Mouse (Mus musculus) intestine, embryonic 14.5 days (tissue): Measurements from ENCODE around the gene Ovca2. TPM values are rescaled to one million over a fixed set of nuclear protein-coding genes. Genes with fewer than 3 reads are reported as not detected.
A peak's percentile ranks its signal among the peaks of the same experiment; 100 is the strongest.
"Not testable (repeated sequence)": the region's sequence is repeated elsewhere in the genome, so short reads cannot be mapped to it uniquely, and the experiment has no call there.

Source experiments
- ATAC-seq: fragments of 200-750 bp; cut with Nextera tagmentation; replicated peaks from 2 replicates; pipeline ENCODE4 v1.8.0; 2017; ENCODE audit warnings: low read depth, moderate number of reproducible peaks, moderate TSS enrichment, moderate library complexity; ENCODE audit not compliant: low FRiP score, low TSS enrichment
- DNase-seq: peaks from one replicate; pipeline ENCODE4 v3.0.0-alpha.2; 2018; ENCODE audit warnings: low spot score
- H3K27ac ChIP-seq: fragments of 300-500 bp; sonication (generic); 2 replicates; pipeline ENCODE4 v1.5.1; 2014; ENCODE audit warnings: low read depth, mild to moderate bottlenecking, control low read depth
- H3K27me3 ChIP-seq: fragments of 300-500 bp; sonication (generic); replicated peaks from 2 replicates; pipeline ENCODE4 v1.6.1; 2014; ENCODE audit warnings: low read length, control low read depth; ENCODE audit not compliant: control insufficient read depth, insufficient read depth
- H3K36me3 ChIP-seq: fragments of 300-500 bp; sonication (generic); 2 replicates; pipeline ENCODE4 v1.6.1; 2014; ENCODE audit warnings: low read length, control low read depth; ENCODE audit not compliant: control insufficient read depth, insufficient read depth
- H3K4me1 ChIP-seq: fragments of 300-500 bp; sonication (generic); replicated peaks from 2 replicates; pipeline ENCODE4 v1.6.1; 2014; ENCODE audit warnings: low read length, control low read depth, mixed read lengths; ENCODE audit not compliant: control insufficient read depth, insufficient read depth
- H3K4me2 ChIP-seq: fragments of 300-500 bp; sonication (generic); 2 replicates; pipeline ENCODE4 v1.6.1; 2014; ENCODE audit warnings: low read length
- H3K4me3 ChIP-seq: fragments of 300-500 bp; sonication (generic); 2 replicates; pipeline ENCODE4 v1.5.1; 2014; ENCODE audit warnings: low read depth, low read length, control low read depth, mixed read lengths
- H3K9ac ChIP-seq: fragments of 300-500 bp; sonication (generic); 2 replicates; pipeline ENCODE4 v1.6.1; 2014; ENCODE audit warnings: mild to moderate bottlenecking, low read length
- H3K9me3 ChIP-seq: fragments of 300-500 bp; sonication (generic); 2 replicates; pipeline ENCODE4 v1.6.1; 2016; ENCODE audit warnings: low read length, control low read depth; ENCODE audit not compliant: control insufficient read depth
- WGBS: fragments of 180-500 bp; shearing (Covaris S2); extraction: QIAGEN DNeasy Blood & Tissue Kit; methylation state at CpG from one replicate; pipeline ENCODE4 v1.1.7; 2014; 5-methylcytosine and 5-hydroxymethylcytosine counted together
- polyA plus RNA-seq: library from polyadenylated mRNA; unstranded; fragments of >200 nt; fragmentation: Nextera tagmentation; extraction: Ambion mirVana; gene quantifications from 2 replicates; pipeline ENCODE4 v1.2.1, GENCODE M21; 2014

The Ovca2 gene
- polyA plus RNA-seq, 1 experiment from 2014 or later, result 29.9 TPM

DNA sequence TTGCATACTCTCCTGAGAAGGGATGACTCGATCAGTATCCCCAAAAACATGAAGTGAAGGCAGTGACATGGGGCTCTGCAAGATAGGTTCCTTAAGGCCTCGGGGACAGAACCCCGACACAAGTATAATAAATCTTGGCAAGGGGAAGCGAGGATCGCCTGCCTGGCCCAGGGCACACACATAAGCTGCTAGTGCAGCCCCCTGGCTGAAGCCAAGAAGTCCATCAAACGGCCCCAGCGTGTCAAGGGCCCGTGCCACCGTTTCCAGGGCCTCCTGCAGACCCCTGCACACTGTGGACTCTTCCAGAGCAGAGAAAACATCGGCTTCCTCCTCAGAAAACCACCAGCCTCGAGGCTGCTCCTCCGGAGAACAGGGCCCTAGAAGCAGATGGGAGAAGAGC lies 624 bp downstream of the Ovca2 start:
- peak overlapping the region; percentile 95 for H3K4me2 ChIP-seq

GRCm38 (mm10) chr11:75174574-75174973 lies 4.1 kb downstream of the Ovca2 start:
- Histone ChIP-seq H3K36me3 (peaks cover 15% of the 10 kb centered on the region), H3K4me1 (peaks cover 35% of the 10 kb centered on the region), H3K27me3 (peaks cover 33% of the 10 kb centered on the region)
- H3K4me2 ChIP-seq, H3K9ac ChIP-seq, ATAC-seq, H3K27ac ChIP-seq, H3K4me3 ChIP-seq, H3K9me3 ChIP-seq, DNase-seq: not testable (repeated sequence)
- 57% methylated on average over 6 of the region's 6 CpGs for WGBS

More for the DNA sequence above, 624 bp downstream of the Ovca2 start:
- 43% methylated on average over 12 of the region's 12 CpGs for WGBS
- Histone ChIP-seq H3K4me3 (peak overlapping the region; percentile 51), H3K9me3 (no peaks in the 10 kb centered on the region), H3K4me1 (peaks cover 21% of the 10 kb centered on the region), H3K27ac (peak overlapping the region; percentile 63; the same call in 1 of the 2 replicates), H3K9ac (peak overlapping the region; percentile 53), H3K27me3 (no peaks in the 10 kb centered on the region; the same call in 1 of the 2 replicates), H3K36me3 (peaks cover 43% of the 10 kb centered on the region)
- ATAC-seq (no peak), DNase-seq (no peak)

DNA sequence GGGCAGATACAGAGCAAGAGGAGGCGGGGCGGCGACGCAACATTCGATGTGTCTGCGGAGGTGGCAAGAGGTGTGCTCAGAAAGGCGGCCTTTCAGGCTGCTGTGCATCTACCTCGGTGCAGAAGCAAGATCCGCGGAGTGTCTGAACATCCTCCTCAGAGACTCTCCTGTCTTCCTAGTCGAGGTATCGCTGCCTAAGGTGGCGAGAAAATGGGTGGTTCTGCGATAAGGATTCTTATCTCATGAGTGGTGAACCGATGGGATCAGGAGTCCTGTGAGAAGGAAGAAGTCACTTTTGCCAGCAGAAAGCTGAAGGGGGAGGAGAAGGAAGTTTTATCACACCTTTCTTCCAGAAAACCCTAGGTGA lies 4.9 kb downstream of the Ovca2 start:
- Histone ChIP-seq H3K4me2 (peak overlapping the region; percentile 78), H3K4me3 (peak overlapping the region; percentile 58), H3K4me1 (peaks cover 32% of the 10 kb centered on the region), H3K9me3 (no peaks in the 10 kb centered on the region), H3K36me3 (peaks cover 15% of the 10 kb centered on the region), H3K9ac (no peak overlapping the region), H3K27ac (no peak overlapping the region), H3K27me3 (peaks cover 35% of the 10 kb centered on the region)
- DNase-seq (no peak), ATAC-seq (no peak)
- WGBS, result 2% methylated on average over 15 of the region's 15 CpGs

DNA sequence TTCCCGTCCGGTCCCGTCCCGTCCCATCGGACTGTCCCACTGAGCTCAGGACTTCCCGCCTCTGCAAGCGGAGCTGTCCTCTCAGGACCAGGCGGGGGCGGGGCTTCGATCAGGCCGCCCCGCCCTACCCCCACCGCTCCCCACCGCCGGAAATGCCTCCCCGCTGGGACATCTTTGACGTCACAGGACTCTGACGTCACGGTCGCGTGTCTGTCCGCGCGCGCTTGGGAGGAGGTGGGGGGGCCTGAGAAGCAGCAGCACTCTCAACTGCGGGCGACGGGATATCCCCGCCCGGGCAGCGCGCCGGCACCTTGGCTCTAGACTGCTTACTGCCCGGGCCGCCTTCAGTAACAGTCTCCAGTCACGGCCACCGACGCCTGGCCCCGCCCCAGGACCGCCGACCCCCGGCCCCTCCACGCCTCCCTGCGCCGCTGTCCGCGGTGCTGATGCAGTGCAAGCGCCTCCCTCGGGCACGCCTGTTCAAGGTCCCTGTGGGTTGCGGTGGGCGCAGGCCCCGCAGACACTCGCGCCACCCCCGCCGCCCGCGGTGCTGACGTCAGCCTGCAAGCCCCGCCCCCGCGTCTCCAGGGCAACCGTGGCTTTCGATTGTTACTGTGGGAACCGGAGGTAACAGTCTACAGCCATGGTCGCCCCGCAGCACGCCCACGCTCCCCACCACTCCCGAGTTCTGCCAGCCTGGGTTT lies 5.4 kb downstream of the Ovca2 start:
- H3K9ac ChIP-seq, result peak overlapping the region; percentile 39
- under 1% methylated on average over 71 of the region's 71 CpGs for WGBS
- H3K27ac ChIP-seq, result no peak overlapping the region
- DNase-seq, result peak; percentile 96
- H3K9me3 ChIP-seq, result no peaks in the 10 kb centered on the region
- peaks cover 32% of the 10 kb centered on the region for H3K4me1 ChIP-seq
- H3K4me2 ChIP-seq, result peak overlapping the region; percentile 78
- H3K4me3 ChIP-seq, result peak overlapping the region; percentile 58
- H3K36me3 ChIP-seq, result peaks cover 15% of the 10 kb centered on the region
- peaks cover 35% of the 10 kb centered on the region for H3K27me3 ChIP-seq
- ATAC-seq, result peak; percentile 56

DNA sequence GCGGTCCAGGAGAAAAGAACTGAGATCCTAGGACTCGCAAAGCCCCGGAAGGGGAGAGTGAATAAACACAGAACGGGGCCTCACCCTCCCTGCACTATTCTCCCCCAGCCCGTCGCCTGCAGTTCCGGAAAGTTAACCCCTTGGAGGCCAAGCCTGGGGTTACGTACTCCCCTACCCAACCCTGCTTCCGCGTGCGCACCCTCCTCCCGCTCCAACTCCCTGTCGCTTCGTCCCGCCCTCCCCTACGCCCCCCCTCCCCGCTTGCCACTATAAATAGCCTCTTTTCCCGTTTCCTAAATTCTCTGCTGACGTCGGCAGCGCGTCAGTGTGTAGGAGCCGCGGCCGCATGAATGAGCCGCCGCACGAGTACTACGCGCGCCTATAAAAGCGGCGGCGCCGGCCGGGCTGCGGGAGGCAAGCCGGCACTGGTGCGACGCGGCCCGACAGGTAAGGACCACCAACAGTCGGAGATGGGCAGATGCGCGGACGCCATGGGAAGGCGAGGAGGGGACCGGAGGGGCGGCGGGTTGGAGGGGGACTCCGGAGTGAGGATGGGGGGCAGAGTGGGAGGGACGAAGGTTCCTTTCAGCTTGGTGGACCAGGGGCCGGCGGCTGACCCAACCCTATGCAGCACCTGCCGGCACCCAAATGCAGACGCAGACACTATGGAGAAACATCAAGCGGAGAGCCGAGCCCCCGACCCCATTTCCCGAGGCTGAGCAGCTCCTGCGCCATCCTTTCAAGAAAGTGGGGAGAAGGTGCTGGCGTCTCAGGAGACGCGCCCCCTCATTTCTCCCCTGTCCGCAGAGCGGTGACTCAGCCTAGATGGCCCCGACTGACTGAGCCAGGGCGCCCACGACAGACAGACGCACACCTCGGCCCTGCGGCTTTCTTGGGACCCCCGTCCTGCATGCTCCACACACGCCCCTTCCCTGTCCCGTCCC lies 6.2 kb downstream of the Ovca2 start:
- H3K27me3 ChIP-seq, result peaks cover 40% of the 10 kb centered on the region
- peaks cover 12% of the 10 kb centered on the region for H3K36me3 ChIP-seq
- no peak overlapping the region for H3K27ac ChIP-seq
- no peaks in the 10 kb centered on the region for H3K9me3 ChIP-seq
- H3K4me3 ChIP-seq, result peak overlapping the region; percentile 58
- peaks cover 25% of the 10 kb centered on the region for H3K4me1 ChIP-seq
- H3K9ac ChIP-seq, result 0 out of 2 replicates have a peak overlapping the region, but pooled peaks have one; percentile 7
- DNase-seq (peak; percentile 59), ATAC-seq (no peak)
- peak overlapping the region; percentile 78 for H3K4me2 ChIP-seq
- under 1% methylated on average over 75 of the region's 75 CpGs for WGBS

GRCm38 (mm10) chr11:75171186-75171865 lies 7.3 kb downstream of the Ovca2 start:
- 14% methylated on average over 17 of the region's 17 CpGs for WGBS
- Histone ChIP-seq H3K4me3 (0 out of 2 replicates have a peak overlapping the region, but pooled peaks have one; percentile 58), H3K4me2 (peak overlapping the region; percentile 78), H3K9me3 (no peaks in the 10 kb centered on the region), H3K27me3 (peaks cover 46% of the 10 kb centered on the region), H3K36me3 (peaks cover 8% of the 10 kb centered on the region; the same call in 1 of the 2 replicates), H3K27ac (no peak overlapping the region), H3K9ac (no peak overlapping the region), H3K4me1 (peaks cover 27% of the 10 kb centered on the region)
- peak; percentile 52 for DNase-seq
- no peak for ATAC-seq

- H3K27me3 ChIP-seq, result peaks cover 52% of the 10 kb centered on the region
- DNase-seq (peak; percentile 98), ATAC-seq (peak; percentile 32)
- H3K36me3 ChIP-seq, result peaks cover 18% of the 10 kb centered on the region
- H3K4me3 ChIP-seq, result peak overlapping the region; percentile 65
- no peaks in the 10 kb centered on the region for H3K9me3 ChIP-seq
- H3K4me1 ChIP-seq, result peaks cover 30% of the 10 kb centered on the region
- H3K27ac ChIP-seq, result peak overlapping the region; percentile 47; the same call in 1 of the 2 replicates
- peak overlapping the region; percentile 77 for H3K4me2 ChIP-seq
- H3K9ac ChIP-seq, result peak overlapping the region; percentile 34
- under 1% methylated on average over 38 of the region's 38 CpGs for WGBS
Measured at GRCm38 (mm10) chr11:75170136-75170751, 8.4 kb downstream of the Ovca2 start.
